ENCODE assay signal across 28 mouse cellular contexts in the genomic region with DNA sequence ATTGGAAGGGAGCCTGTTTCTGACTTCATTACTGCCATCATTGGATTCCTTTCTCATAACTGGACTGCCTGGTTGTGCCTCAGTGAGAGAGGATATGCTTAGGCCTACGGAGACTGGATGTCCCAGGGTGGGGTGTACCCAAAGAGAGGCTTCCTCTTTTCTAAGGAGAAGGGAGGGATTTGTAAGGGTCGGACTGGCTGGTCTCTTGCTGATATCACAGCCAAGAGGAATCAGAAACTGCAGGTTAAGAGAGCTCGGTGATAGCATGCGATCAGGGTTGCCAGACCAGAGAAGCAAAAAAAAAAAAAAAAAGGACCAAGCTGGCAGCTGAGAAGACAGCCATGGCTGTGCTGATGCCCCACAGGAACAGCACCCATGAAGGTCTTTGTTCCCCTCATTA. TPM values are rescaled to one million over a fixed set of nuclear protein-coding genes. Genes with fewer than 3 reads are reported as not detected.
"Had no signal": no experiment of that assay in that cellular context is flagged by ENCODE, and none has a peak within 500 bp of the region (broad histone marks: within the 10 kb centered on the region; RNA-seq: fewer than 3 reads in every experiment).

No protein-coding gene starts in this region.

- H3K4me2 ChIP-seq: embryonic facial prominence, embryonic 12.5 days; embryonic facial prominence, embryonic 13.5 days; embryonic facial prominence, embryonic 15.5 days; forebrain, embryonic 12.5 days; forebrain, embryonic 13.5 days; heart, embryonic 11.5 days had no signal

- ATAC-seq: forebrain, embryonic 13.5 days; forebrain, embryonic 14.5 days; forebrain, embryonic 16.5 days; forebrain, postnatal 0 days had no signal

- DNase-seq: cerebellum, adult 8-10 months; cerebellum, adult 9-10 months; cerebellum, adult 9-11 months; cerebellum, postnatal 10 days; cerebellum, postnatal 14 days; cerebellum, postnatal 25 days; cerebellum, postnatal 36 days; embryo, embryonic 11 days; forebrain, postnatal 0 days; gastrocnemius, adult 2 months; gastrocnemius, postnatal 10 days; gastrocnemius, postnatal 14 days; gastrocnemius, postnatal 25 days; gastrocnemius, postnatal 36 days; heart, adult 18-20 months had no signal

- H3K27ac ChIP-seq: embryonic facial prominence, embryonic 10.5 days; embryonic facial prominence, embryonic 12.5 days; embryonic facial prominence, embryonic 13.5 days; embryonic facial prominence, embryonic 15.5 days; forebrain, embryonic 10.5 days; forebrain, embryonic 12.5 days; forebrain, embryonic 13.5 days; gastrocnemius, adult 2 months; heart, embryonic 10.5 days had no signal

- H3K4me1 ChIP-seq: embryonic facial prominence, embryonic 10.5 days; embryonic facial prominence, embryonic 12.5 days; embryonic facial prominence, embryonic 13.5 days; forebrain, embryonic 12.5 days had no signal

- H3K4me3 ChIP-seq: embryonic facial prominence, embryonic 10.5 days; embryonic facial prominence, embryonic 12.5 days; embryonic facial prominence, embryonic 13.5 days; embryonic facial prominence, embryonic 15.5 days; erythroblast, embryonic 14.5 days; forebrain, embryonic 10.5 days; forebrain, embryonic 12.5 days; forebrain, embryonic 13.5 days; gastrocnemius, adult 2 months; heart, embryonic 10.5 days had no signal

- H3K9ac ChIP-seq: embryonic facial prominence, embryonic 12.5 days; embryonic facial prominence, embryonic 13.5 days; embryonic facial prominence, embryonic 15.5 days; forebrain, embryonic 12.5 days; forebrain, embryonic 13.5 days; forebrain, postnatal 0 days had no signal

- H3K27me3 ChIP-seq: embryonic facial prominence, embryonic 12.5 days; embryonic facial prominence, embryonic 13.5 days; embryonic facial prominence, embryonic 15.5 days; forebrain, embryonic 12.5 days; forebrain, embryonic 13.5 days had no signal

RNA-seq across cellular contexts. Expression of a gene that starts 3.1 kb away (rescaled TPM):
- total RNA-seq: gastrocnemius, adult 18-20 months; gastrocnemius, adult 2 months; gastrocnemius, postnatal 25 days; gastrocnemius, postnatal 36 days had no signal
- polyA plus RNA-seq: erythroblast, embryonic 14.5 days had no signal
